Mouse (Mus musculus): ENCODE measurements around the gene Actl6b. TPM values are rescaled to one million over a fixed set of nuclear protein-coding genes. Genes with fewer than 3 reads are reported as not detected.
"Not testable (repeated sequence)": the region's sequence is repeated elsewhere in the genome, so short reads cannot be mapped to it uniquely, and the experiment has no call there.

The Actl6b gene
- polyA plus RNA-seq, 1 experiment from 2014 or later = 0.05 TPM

DNA sequence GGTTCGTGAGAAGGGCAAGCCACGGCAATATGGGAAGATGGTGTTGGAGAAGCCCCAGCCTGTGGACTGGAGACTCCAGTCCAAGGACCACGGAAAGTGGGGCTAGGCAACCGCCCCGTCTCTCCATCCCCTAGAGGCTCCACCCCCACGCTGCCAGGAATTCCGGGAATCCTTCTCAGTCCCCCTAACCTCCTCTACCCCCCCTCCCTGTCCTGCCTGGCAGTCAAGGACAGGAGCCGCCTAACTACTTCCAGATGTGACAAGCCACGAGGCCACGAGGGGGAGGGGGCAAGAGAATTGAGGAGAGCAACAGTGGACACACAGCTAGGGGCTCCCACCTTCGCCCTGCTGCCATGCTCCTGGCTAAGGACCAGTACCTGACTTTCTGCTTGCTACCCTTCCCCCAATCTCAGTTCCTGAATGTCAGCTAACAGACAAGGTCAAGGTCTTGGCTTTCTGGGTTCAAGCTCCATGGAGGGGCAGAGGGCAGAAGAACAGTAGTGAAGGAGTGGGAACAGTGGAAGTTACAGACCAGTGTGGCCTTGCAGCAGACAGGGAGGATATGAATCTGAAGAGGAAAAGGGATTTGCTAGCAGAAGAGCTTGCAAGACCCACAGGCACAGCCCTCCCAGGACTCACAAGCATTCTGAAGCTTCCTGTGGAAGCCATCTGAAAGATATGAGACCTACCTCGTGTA is 57.4 kb downstream of the Actl6b start:
- H3K9me3 ChIP-seq (replicated peaks; ENCODE audit: control insufficient read depth, low read length) = no peaks in the 10 kb centered on the region
- 42% methylated on average over 12 of the region's 12 CpGs for WGBS (ENCODE audit: insufficient replicate concordance)
- no peaks in the 10 kb centered on the region for H3K27me3 ChIP-seq (ENCODE audit: control insufficient read depth, insufficient read depth, low read depth, low read length)
- ATAC-seq (ENCODE audit: low read depth) = no peak; the same call in 1 of the 2 replicates
- peak overlapping the region; percentile 11; the same call in 1 of the 2 replicates for H3K4me2 ChIP-seq (ENCODE audit: low read depth, low read length)
- H3K4me1 ChIP-seq (ENCODE audit: control insufficient read depth, low read depth, low read length) = peaks cover 19% of the 10 kb centered on the region
- H3K27ac ChIP-seq (ENCODE audit: low read length) = peak overlapping the region; percentile 61
- no peak overlapping the region for H3K4me3 ChIP-seq (ENCODE audit: low read depth, low read length)
- H3K36me3 ChIP-seq (ENCODE audit: control insufficient read depth, insufficient read depth) = no peaks in the 10 kb centered on the region
- peak overlapping the region; percentile 15; the same call in 1 of the 2 replicates for H3K9ac ChIP-seq (ENCODE audit: low read depth, low read length)

DNA sequence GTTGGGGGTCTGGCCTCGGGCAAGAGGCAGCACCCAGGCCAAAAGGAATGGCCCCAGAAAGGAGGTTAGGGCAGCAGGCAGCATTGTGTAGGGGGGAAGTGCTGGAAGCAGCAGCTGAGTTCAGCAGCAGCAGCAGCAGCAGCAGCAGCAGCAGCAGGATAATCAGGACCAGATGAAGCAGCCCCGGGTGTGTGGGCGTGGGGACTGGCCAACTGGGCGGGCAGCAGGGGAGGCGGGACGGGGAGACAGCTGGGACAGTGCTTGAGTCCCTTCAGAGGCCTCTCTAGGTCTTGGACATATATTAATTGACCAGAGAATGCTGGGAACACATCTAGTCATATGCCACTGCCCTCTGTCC is 57.9 kb downstream of the Actl6b start:
- Histone ChIP-seq H3K4me2 (ENCODE audit: low read depth, low read length) (peak overlapping the region; percentile 11; the same call in 1 of the 2 replicates), H3K9me3 (replicated peaks; ENCODE audit: control insufficient read depth, low read length) (no peaks in the 10 kb centered on the region), H3K27me3 (ENCODE audit: control insufficient read depth, insufficient read depth, low read depth, low read length) (no peaks in the 10 kb centered on the region), H3K27ac (ENCODE audit: low read length) (peak overlapping the region; percentile 61), H3K36me3 (ENCODE audit: control insufficient read depth, insufficient read depth) (no peaks in the 10 kb centered on the region), H3K4me1 (ENCODE audit: control insufficient read depth, low read depth, low read length) (peaks cover 15% of the 10 kb centered on the region), H3K9ac (ENCODE audit: low read depth, low read length) (peak overlapping the region; percentile 15; the same call in 1 of the 2 replicates), H3K4me3 (ENCODE audit: low read depth, low read length) (no peak overlapping the region)
- ATAC-seq (ENCODE audit: low read depth) = no peak
- WGBS (ENCODE audit: insufficient replicate concordance) = 19% methylated on average over 6 of the region's 6 CpGs

DNA sequence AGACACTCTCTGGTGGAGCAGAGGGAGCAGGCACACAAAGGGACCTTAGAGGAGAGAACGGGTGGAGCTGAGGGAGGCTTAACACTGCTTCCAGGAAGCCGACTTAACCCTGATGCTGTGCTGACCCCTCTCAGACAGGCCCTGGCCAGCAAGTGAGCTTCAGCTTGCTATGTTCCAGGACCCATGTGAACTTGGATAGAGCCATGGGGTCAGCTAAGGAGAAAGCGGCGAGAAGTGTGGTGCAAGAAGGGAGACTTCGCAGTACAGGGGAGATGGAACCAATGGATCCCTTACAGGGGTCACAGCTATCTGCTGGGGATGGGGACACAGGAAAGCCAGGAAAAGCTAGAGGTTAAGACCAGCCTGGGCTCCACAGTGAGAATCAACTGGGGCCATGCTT is 59.8 kb downstream of the Actl6b start:
- H3K4me3 ChIP-seq (ENCODE audit: low read depth, low read length) = no peak overlapping the region
- H3K9me3 ChIP-seq (replicated peaks; ENCODE audit: control insufficient read depth, low read length) = no peaks in the 10 kb centered on the region
- no peak overlapping the region for H3K9ac ChIP-seq (ENCODE audit: low read depth, low read length)
- peaks cover 15% of the 10 kb centered on the region for H3K4me1 ChIP-seq (ENCODE audit: control insufficient read depth, low read depth, low read length)
- 71% methylated on average over 5 of the region's 5 CpGs for WGBS (ENCODE audit: insufficient replicate concordance)
- no peaks in the 10 kb centered on the region for H3K36me3 ChIP-seq (ENCODE audit: control insufficient read depth, insufficient read depth)
- no peak for ATAC-seq (ENCODE audit: low read depth)
- H3K4me2 ChIP-seq (ENCODE audit: low read depth, low read length) = no peak overlapping the region
- H3K27ac ChIP-seq (ENCODE audit: low read length) = no peak overlapping the region
- no peaks in the 10 kb centered on the region for H3K27me3 ChIP-seq (ENCODE audit: control insufficient read depth, insufficient read depth, low read depth, low read length)

DNA sequence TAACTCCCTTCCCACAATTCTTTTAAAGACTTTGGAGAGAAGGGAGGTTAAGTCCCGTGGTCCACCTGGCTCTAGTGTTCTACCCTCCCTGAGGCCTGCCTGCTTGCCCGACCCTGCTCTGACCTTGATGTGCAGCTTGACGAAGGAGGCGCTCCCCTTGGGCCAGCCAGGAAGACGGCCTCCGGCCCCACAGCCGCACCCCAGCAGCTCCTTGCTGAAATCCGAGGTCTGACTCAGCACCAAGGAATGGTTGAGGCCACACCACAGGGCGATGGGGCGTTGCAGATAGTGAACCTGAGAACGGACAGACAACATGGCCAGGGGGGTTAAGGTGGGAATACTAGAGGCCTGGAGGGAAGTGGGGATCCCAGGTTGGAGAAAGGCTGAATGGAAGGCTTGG is 60.2 kb downstream of the Actl6b start, which contains the start of gene Pcolce:
TSS of gene Pcolce (minus strand) at position 235 of the 400 bp plus-strand sequence.
- ATAC-seq (ENCODE audit: low read depth) = no peak
- H3K4me2 ChIP-seq (ENCODE audit: low read depth, low read length) = no peak within 1 kb of the TSS

DNA sequence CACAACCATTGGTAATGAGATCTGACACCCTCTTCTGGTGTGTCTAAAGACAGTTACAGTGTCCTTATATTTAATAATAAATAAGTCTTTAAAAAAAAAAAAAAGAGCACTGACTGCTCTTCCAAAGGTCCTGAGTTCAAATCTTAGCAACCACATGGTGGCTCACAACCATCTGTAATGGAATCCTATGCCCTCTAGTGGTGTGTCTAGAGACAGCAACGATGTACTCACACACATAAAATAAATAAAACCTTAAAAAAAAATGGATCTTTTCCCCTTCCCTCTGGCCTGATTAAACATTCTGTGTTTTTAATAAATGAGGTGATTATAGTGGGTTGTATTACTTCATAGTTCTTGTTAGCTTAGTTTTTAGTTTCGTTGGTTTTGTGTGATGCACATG is 61.6 kb downstream of the Actl6b start:
- not testable (repeated sequence) for H3K9me3 ChIP-seq (replicated peaks; ENCODE audit: control insufficient read depth, low read length); H3K27ac ChIP-seq (ENCODE audit: low read length); H3K4me3 ChIP-seq (ENCODE audit: low read depth, low read length); H3K4me2 ChIP-seq (ENCODE audit: low read depth, low read length); H3K27me3 ChIP-seq (ENCODE audit: control insufficient read depth, insufficient read depth, low read depth, low read length); ATAC-seq (ENCODE audit: low read depth); H3K36me3 ChIP-seq (ENCODE audit: control insufficient read depth, insufficient read depth); H3K9ac ChIP-seq (ENCODE audit: low read depth, low read length)
- peaks cover 13% of the 10 kb centered on the region for H3K4me1 ChIP-seq (ENCODE audit: control insufficient read depth, low read depth, low read length)
- WGBS (ENCODE audit: insufficient replicate concordance) = 81% methylated on average over 2 of the region's 2 CpGs

More for the DNA sequence above, 60.2 kb downstream of the Actl6b start, which contains the start of gene Pcolce:
- H3K4me1 ChIP-seq (ENCODE audit: control insufficient read depth, low read depth, low read length) = peaks cover 15% of the 10 kb centered on the region
- no peak within 1 kb of the TSS for H3K4me3 ChIP-seq (ENCODE audit: low read depth, low read length)
- H3K9me3 ChIP-seq (replicated peaks; ENCODE audit: control insufficient read depth, low read length) = no peaks in the 10 kb centered on the region
- WGBS (ENCODE audit: insufficient replicate concordance) = 47% methylated on average over 11 of the region's 11 CpGs
- no peaks in the 10 kb centered on the region for H3K36me3 ChIP-seq (ENCODE audit: control insufficient read depth, insufficient read depth)
- no peak within 1 kb of the TSS for H3K27ac ChIP-seq (ENCODE audit: low read length)
- no peaks in the 10 kb centered on the region for H3K27me3 ChIP-seq (ENCODE audit: control insufficient read depth, insufficient read depth, low read depth, low read length)
- no peak within 1 kb of the TSS for H3K9ac ChIP-seq (ENCODE audit: low read depth, low read length)

DNA sequence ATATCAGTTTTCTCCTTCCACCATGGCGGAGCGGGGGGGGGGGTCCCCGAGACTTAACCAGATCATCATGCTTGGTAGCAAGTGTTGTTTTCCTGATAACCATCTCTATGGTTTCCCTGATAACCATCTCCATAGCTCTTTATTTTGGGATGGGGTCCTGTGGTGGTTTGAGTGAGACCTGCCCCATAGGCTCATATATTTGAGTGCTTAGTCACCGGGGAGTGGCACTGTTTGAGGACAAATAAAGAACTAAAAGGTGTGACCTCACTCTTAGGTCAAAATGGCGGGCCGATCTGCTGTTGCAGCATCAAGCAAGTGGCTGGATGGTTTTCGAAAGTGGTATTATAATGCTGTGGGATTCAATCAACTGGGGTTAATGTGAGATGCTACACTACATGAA is 62.0 kb downstream of the Actl6b start:
- H3K4me2 ChIP-seq (ENCODE audit: low read depth, low read length) = no peak overlapping the region

More for the DNA sequence above, 62.0 kb downstream of the Actl6b start:
- H3K27me3 ChIP-seq (ENCODE audit: control insufficient read depth, insufficient read depth, low read depth, low read length) = no peaks in the 10 kb centered on the region
- no peak overlapping the region for H3K9ac ChIP-seq (ENCODE audit: low read depth, low read length)
- H3K4me1 ChIP-seq (ENCODE audit: control insufficient read depth, low read depth, low read length) = peaks cover 10% of the 10 kb centered on the region
- no peaks in the 10 kb centered on the region for H3K36me3 ChIP-seq (ENCODE audit: control insufficient read depth, insufficient read depth)
- ATAC-seq (ENCODE audit: low read depth) = no peak
- H3K9me3 ChIP-seq (replicated peaks; ENCODE audit: control insufficient read depth, low read length) = no peaks in the 10 kb centered on the region
- H3K4me3 ChIP-seq (ENCODE audit: low read depth, low read length) = no peak overlapping the region
- WGBS (ENCODE audit: insufficient replicate concordance) = 71% methylated on average over 7 of the region's 7 CpGs
- H3K27ac ChIP-seq (ENCODE audit: low read length) = no peak overlapping the region

Small RNA genes lying within 50 kb of the gene (microRNA-seq; reads per million reads assigned to microRNA genes)
- 1.2 reads per million for gene Mir6418

Other genes starting within 250 kb of the Actl6b start
- gene Srrt, start 245.8 kb upstream of the Actl6b start, polyA plus RNA-seq (2015; fragmentation: Nextera tagmentation; extraction: Ambion mirVana) = 68.0 and 69.7 TPM in 2 replicates
- 9.3 and 9.6 TPM in 2 replicates for gene Trip6, start 239.1 kb upstream of the Actl6b start, polyA plus RNA-seq (2015; fragmentation: Nextera tagmentation; extraction: Ambion mirVana)
- 2.8 and 3.0 TPM in 2 replicates for gene Slc12a9, start 219.9 kb upstream of the Actl6b start, polyA plus RNA-seq (2015; fragmentation: Nextera tagmentation; extraction: Ambion mirVana)
- 7.3 and 9.1 TPM in 2 replicates for gene Ephb4, start 203.4 kb upstream of the Actl6b start, polyA plus RNA-seq (2015; fragmentation: Nextera tagmentation; extraction: Ambion mirVana)
- 0.07 and 0.11 TPM in 2 replicates for gene Zan, start 76.5 kb upstream of the Actl6b start, polyA plus RNA-seq (2015; fragmentation: Nextera tagmentation; extraction: Ambion mirVana)
- gene Pop7, start 51.0 kb upstream of the Actl6b start, polyA plus RNA-seq (2015; fragmentation: Nextera tagmentation; extraction: Ambion mirVana) = 28.1 and 28.3 TPM in 2 replicates
- gene Gigyf1, start 35.0 kb upstream of the Actl6b start, polyA plus RNA-seq (2015; fragmentation: Nextera tagmentation; extraction: Ambion mirVana) = 2.8 and 3.1 TPM in 2 replicates
- 0.81 and 1.2 TPM in 2 replicates for gene Epo, start 20.3 kb upstream of the Actl6b start, polyA plus RNA-seq (2015; fragmentation: Nextera tagmentation; extraction: Ambion mirVana)
- 125 and 127 TPM in 2 replicates for gene Gnb2, start 20.0 kb upstream of the Actl6b start, polyA plus RNA-seq (2015; fragmentation: Nextera tagmentation; extraction: Ambion mirVana)
- 60.5 and 62.5 TPM in 2 replicates for gene Tfr2, start 16.3 kb downstream of the Actl6b start, polyA plus RNA-seq (2015; fragmentation: Nextera tagmentation; extraction: Ambion mirVana)
- gene Mospd3, start 47.5 kb downstream of the Actl6b start, polyA plus RNA-seq (2015; fragmentation: Nextera tagmentation; extraction: Ambion mirVana) = 21.3 and 23.1 TPM in 2 replicates
- gene Pcolce, start 60.3 kb downstream of the Actl6b start, polyA plus RNA-seq (2015; fragmentation: Nextera tagmentation; extraction: Ambion mirVana) = 15.0 and 21.5 TPM in 2 replicates
- 0.07 and 0.13 TPM in 2 replicates for gene Fbxo24, start 75.5 kb downstream of the Actl6b start, polyA plus RNA-seq (2015; fragmentation: Nextera tagmentation; extraction: Ambion mirVana)
- gene Lrch4, start 75.6 kb downstream of the Actl6b start, polyA plus RNA-seq (2015; fragmentation: Nextera tagmentation; extraction: Ambion mirVana) = 25.1 and 26.8 TPM in 2 replicates
- 5.2 and 6.1 TPM in 2 replicates for gene Gm20605, start 75.7 kb downstream of the Actl6b start, polyA plus RNA-seq (2015; fragmentation: Nextera tagmentation; extraction: Ambion mirVana)
- 4.5 and 6.7 TPM in 2 replicates for gene Sap25, start 87.8 kb downstream of the Actl6b start, polyA plus RNA-seq (2015; fragmentation: Nextera tagmentation; extraction: Ambion mirVana)
- gene Irs3, start 92.2 kb downstream of the Actl6b start, polyA plus RNA-seq (2015; fragmentation: Nextera tagmentation; extraction: Ambion mirVana) = 0.15 TPM in 1 of 2 replicates, not detected in the other
- gene Agfg2, start 131.2 kb downstream of the Actl6b start, polyA plus RNA-seq (2015; fragmentation: Nextera tagmentation; extraction: Ambion mirVana) = 29.4 and 30.5 TPM in 2 replicates
- gene Nyap1, start 188.1 kb downstream of the Actl6b start, polyA plus RNA-seq (2015; fragmentation: Nextera tagmentation; extraction: Ambion mirVana) = 0.21 and 0.33 TPM in 2 replicates
- gene Tsc22d4, start 192.2 kb downstream of the Actl6b start, polyA plus RNA-seq (2015; fragmentation: Nextera tagmentation; extraction: Ambion mirVana) = 59.8 and 64.4 TPM in 2 replicates
- gene Ppp1r35, start 225.3 kb downstream of the Actl6b start, polyA plus RNA-seq (2015; fragmentation: Nextera tagmentation; extraction: Ambion mirVana) = 14.8 and 15.5 TPM in 2 replicates
- gene Mepce, start 234.1 kb downstream of the Actl6b start, polyA plus RNA-seq (2015; fragmentation: Nextera tagmentation; extraction: Ambion mirVana) = 3.8 and 4.6 TPM in 2 replicates
- gene Zcwpw1, start 234.3 kb downstream of the Actl6b start, polyA plus RNA-seq (2015; fragmentation: Nextera tagmentation; extraction: Ambion mirVana) = 3.8 and 4.0 TPM in 2 replicates

Measured in liver, embryonic 16.5 days (tissue).